Mouse (Mus musculus) adrenal gland, postnatal 14 days (tissue): ENCODE data around the gene Olfr935. TPM values are rescaled to one million over a fixed set of nuclear protein-coding genes. Genes with fewer than 3 reads are reported as not detected.

Source experiments
- DNase-seq: peaks from one replicate; pipeline ENCODE4 v3.0.0; 2021; ENCODE audit warnings: mixed read lengths
- long read RNA-seq, 2 experiments: library from polyadenylated mRNA; stranded (forward); transcript quantifications; one replicate each; pipeline ENCODE4 v2.0.0; 2021
- microRNA-seq, 2 experiments: library from miRNA; unstranded; fragments of <30 nt; microRNA quantifications; one replicate each; pipeline ENCODE4 v1.2.0; 2021
- total RNA-seq: library from RNA; stranded (reverse); gene quantifications from 2 replicates; pipeline ENCODE4 v1.2.3, GENCODE M21; 2021

Gene Olfr935
- total RNA-seq: not detected in 2 replicates
- long read RNA-seq, experiment 1: 0 reads
- long read RNA-seq, experiment 2: 0 reads

GRCm38 (mm10) chr9:38999583-38999982 is at the start of gene Olfr935:
Gene Olfr935, minus strand, starts transcription at chr9:38999683.
- DNase-seq: no peak

GRCm38 (mm10) chr9:39023277-39023676 is 23.8 kb upstream of the Olfr935 start, which contains the start of gene Olfr146:
Gene Olfr146, minus strand, starts transcription at chr9:39023377.
- DNase-seq: no peak

- no peak for DNase-seq
Measured at GRCm38 (mm10) chr9:38988215-38988614, 11.3 kb downstream of the Olfr935 start, which contains the start of gene Olfr934. Gene Olfr934, minus strand, starts transcription at chr9:38988315.

GRCm38 (mm10) chr9:38972013-38972412 is 27.5 kb downstream of the Olfr935 start, which contains the start of gene Olfr933:
Gene Olfr933, plus strand, starts transcription at chr9:38972313.
- DNase-seq: no peak

- DNase-seq: no peak
Measured at GRCm38 (mm10) chr9:38954124-38954416, 45.4 kb downstream of the Olfr935 start.

- DNase-seq: peak; percentile 49
Measured at GRCm38 (mm10) chr9:38953401-38954123, 45.9 kb downstream of the Olfr935 start.

Small RNA genes lying within 50 kb of the gene (microRNA-seq; reads per million reads assigned to microRNA genes)
- gene Gm25529: 0 reads per million in 2 experiments

Other genes with a start within 250 kb of the Olfr935 start
- gene Olfr920, start 247.4 kb downstream of the Olfr935 start, total RNA-seq: 0.11 and 0.26 TPM in 2 replicates
- gene Olfr921, start 226.6 kb downstream of the Olfr935 start, total RNA-seq: not detected in 2 replicates
- gene Olfr922, start 185.1 kb downstream of the Olfr935 start, total RNA-seq: not detected in 2 replicates
- not detected in 2 replicates for gene Olfr923, start 173.1 kb downstream of the Olfr935 start, total RNA-seq
- gene Olfr924, start 155.2 kb downstream of the Olfr935 start, total RNA-seq: not detected in 2 replicates
- not detected in 2 replicates for gene Olfr26, start 144.6 kb downstream of the Olfr935 start, total RNA-seq
- not detected in 2 replicates for gene Olfr926, start 122.6 kb downstream of the Olfr935 start, total RNA-seq
- gene Olfr930, start 69.9 kb downstream of the Olfr935 start, total RNA-seq: not detected in 2 replicates
- 0.19 and 0.38 TPM in 2 replicates for gene Olfr933, start 27.4 kb downstream of the Olfr935 start, total RNA-seq
- not detected in 2 replicates for gene Olfr934, start 11.4 kb downstream of the Olfr935 start, total RNA-seq
- not detected in 2 replicates for gene Olfr146, start 23.7 kb upstream of the Olfr935 start, total RNA-seq
- gene Olfr937, start 65.3 kb upstream of the Olfr935 start, total RNA-seq: not detected in 2 replicates
- not detected in 2 replicates for gene Olfr938, start 79.2 kb upstream of the Olfr935 start, total RNA-seq
- gene Olfr27, start 128.4 kb upstream of the Olfr935 start, total RNA-seq: not detected in 2 replicates
- gene Olfr943, start 166.6 kb upstream of the Olfr935 start, total RNA-seq: not detected in 2 replicates
- not detected in 2 replicates for gene Olfr944, start 202.2 kb upstream of the Olfr935 start, total RNA-seq